Mouse (Mus musculus) forebrain, embryonic 10.5 days (tissue): ENCODE measurements around the gene Calcoco2. TPM values are rescaled to one million over a fixed set of nuclear protein-coding genes. Genes with fewer than 3 reads are reported as not detected.

ENCODE experiments used
- polyA plus RNA-seq: library from polyadenylated mRNA; unstranded; fragments of >200 nt; fragmentation: Nextera tagmentation; extraction: Ambion mirVana; gene quantifications from 2 replicates; pipeline ENCODE4 v1.2.1, GENCODE M21; 2016

Gene Calcoco2
- polyA plus RNA-seq, 1 experiment from 2014 or later: not detected

Other genes with a start within 250 kb of the Calcoco2 start
- gene B4galnt2, start 197.1 kb downstream of the Calcoco2 start, polyA plus RNA-seq: not detected in 2 replicates
- 198 and 200 TPM in 2 replicates for gene Igf2bp1, start 106.0 kb downstream of the Calcoco2 start, polyA plus RNA-seq
- 0.25 TPM in 1 of 2 replicates, not detected in the other for gene Gip, start 87.4 kb downstream of the Calcoco2 start, polyA plus RNA-seq
- gene Snf8, start 77.1 kb downstream of the Calcoco2 start, polyA plus RNA-seq: 107 and 109 TPM in 2 replicates
- 27.5 TPM in 2 replicates for gene Ube2z, start 46.6 kb downstream of the Calcoco2 start, polyA plus RNA-seq
- 557 and 584 TPM in 2 replicates for gene Atp5g1, start 36.3 kb downstream of the Calcoco2 start, polyA plus RNA-seq
- gene Ttll6, start 21.8 kb upstream of the Calcoco2 start, polyA plus RNA-seq: not detected in 2 replicates
- not detected in 2 replicates for gene Hoxb13, start 82.4 kb upstream of the Calcoco2 start, polyA plus RNA-seq
- not detected in 2 replicates for gene Hoxb9, start 159.5 kb upstream of the Calcoco2 start, polyA plus RNA-seq
- not detected in 2 replicates for gene Hoxb8, start 169.9 kb upstream of the Calcoco2 start, polyA plus RNA-seq
- gene Hoxb7, start 174.7 kb upstream of the Calcoco2 start, polyA plus RNA-seq: not detected in 2 replicates
- not detected in 2 replicates for gene Hoxb6, start 180.5 kb upstream of the Calcoco2 start, polyA plus RNA-seq
- not detected in 2 replicates for gene Hoxb5, start 191.4 kb upstream of the Calcoco2 start, polyA plus RNA-seq
- gene Hoxb4, start 206.3 kb upstream of the Calcoco2 start, polyA plus RNA-seq: not detected in 2 replicates
- not detected in 2 replicates for gene Hoxb3, start 211.4 kb upstream of the Calcoco2 start, polyA plus RNA-seq
- gene Hoxb2, start 238.6 kb upstream of the Calcoco2 start, polyA plus RNA-seq: not detected in 2 replicates